Mouse (Mus musculus) MEL (cell line): Measurements from ENCODE around the gene Itgb6. TPM values are rescaled to one million over a fixed set of nuclear protein-coding genes. Genes with fewer than 3 reads are reported as not detected.

ENCODE experiments used
- DNase-seq: peaks from one replicate; pipeline ENCODE4 v3.0.0; 2011; ENCODE audit warnings: low read depth, low spot score
- H3K27ac ChIP-seq: 2 replicates; pipeline ENCODE4 v1.5.1; 2012; ENCODE audit warnings: low read depth, mild to moderate bottlenecking, control low read depth, low read length, moderate library complexity; ENCODE audit not compliant: control insufficient read depth
- H3K27me3 ChIP-seq, 2 experiments: fragments of 150-350 bp in 1 of 2; sonication (generic) in 1 of 2; 2 replicates each; pipeline ENCODE4 v1.6.1; 2012; ENCODE audit warnings: low read length in 2 of 2, mild to moderate bottlenecking in 2 of 2, improper control_type of control experiment in 1 of 2, moderate library complexity in 1 of 2; ENCODE audit not compliant: insufficient read depth in 2 of 2, control insufficient read depth in 1 of 2
- H3K36me3 ChIP-seq, 2 experiments: 2 replicates each; pipeline ENCODE4 v1.6.1; 2012 to 2014; ENCODE audit warnings: low read length in 2 of 2, improper control_type of control experiment in 1 of 2, inconsistent platforms in 1 of 2, mild to moderate bottlenecking in 1 of 2; ENCODE audit not compliant: insufficient read depth in 2 of 2, control insufficient read depth in 1 of 2
- H3K4me1 ChIP-seq, 2 experiments: fragments of 150-350 bp in 1 of 2; sonication (generic) in 1 of 2; 2 replicates each; pipeline ENCODE4 v1.6.1; 2012; ENCODE audit warnings: low read length in 2 of 2, improper control_type of control experiment in 1 of 2, mild to moderate bottlenecking in 1 of 2; ENCODE audit not compliant: insufficient read depth in 2 of 2, control insufficient read depth in 1 of 2
- H3K4me3 ChIP-seq, 2 experiments: fragments of 150-350 bp in 1 of 2; sonication (generic) in 1 of 2; 2 replicates each; pipeline ENCODE4 v1.5.1; 2012; ENCODE audit warnings: low read depth in 2 of 2, low read length in 2 of 2, mild to moderate bottlenecking in 2 of 2, moderate library complexity in 2 of 2, control low read depth in 1 of 2, improper control_type of control experiment in 1 of 2; ENCODE audit not compliant: control insufficient read depth in 1 of 2, insufficient read depth in 1 of 2
- H3K79me2 ChIP-seq: 2 replicates; pipeline ENCODE4 v1.6.1; 2012; ENCODE audit warnings: mild to moderate bottlenecking, low read length, moderate library complexity; ENCODE audit not compliant: control insufficient read depth, poor library complexity, insufficient read depth
- H3K9ac ChIP-seq: 2 replicates; pipeline ENCODE4 v1.6.1; 2012; ENCODE audit warnings: low read depth, mild to moderate bottlenecking, control low read depth, low read length, moderate library complexity; ENCODE audit not compliant: control insufficient read depth, poor library complexity, severe bottlenecking
- H3K9me3 ChIP-seq: fragments of 150-350 bp; sonication (generic); replicated peaks from 2 replicates; pipeline ENCODE4 v1.6.1; 2012; ENCODE audit warnings: mild to moderate bottlenecking, low read length, improper control_type of control experiment, moderate library complexity; ENCODE audit not compliant: insufficient read depth
- CHD1 ChIP-seq: IDR thresholded peaks from 2 replicates; pipeline ENCODE4 v1.6.1; 2012; ENCODE audit warnings: low read depth, mild to moderate bottlenecking, inconsistent platforms, low read length, improper control_type of control experiment
- CHD2 ChIP-seq: IDR thresholded peaks from 2 replicates; pipeline ENCODE4 v1.6.1; 2011; ENCODE audit warnings: low read length, improper control_type of control experiment
- EP300 ChIP-seq, 2 experiments: IDR thresholded peaks; 2 replicates each; pipeline ENCODE4 v1.6.1; 2011; ENCODE audit warnings: improper control_type of control experiment in 2 of 2, low read length in 2 of 2, low read depth in 1 of 2, mild to moderate bottlenecking in 1 of 2
- ETS1 ChIP-seq: IDR thresholded peaks from 2 replicates; pipeline ENCODE4 v1.6.1; 2012; ENCODE audit warnings: low read depth, mild to moderate bottlenecking, inconsistent platforms, low read length, improper control_type of control experiment, moderate library complexity
- MAX ChIP-seq: IDR thresholded peaks from 2 replicates; pipeline ENCODE4 v1.6.1; 2011; ENCODE audit warnings: low read length, improper control_type of control experiment
- MAZ ChIP-seq: IDR thresholded peaks from 2 replicates; pipeline ENCODE4 v1.6.1; 2012; ENCODE audit warnings: low read depth, mild to moderate bottlenecking, inconsistent platforms, low read length, improper control_type of control experiment
- MEF2A ChIP-seq: IDR thresholded peaks from 2 replicates; pipeline ENCODE4 v1.6.1; 2014; ENCODE audit warnings: low read depth, mild to moderate bottlenecking, inconsistent platforms, low read length, improper control_type of control experiment; ENCODE audit not compliant: poor library complexity, insufficient replicate concordance, severe bottlenecking; ENCODE audit errors: extremely low read depth
- MXI1 ChIP-seq: IDR thresholded peaks from 2 replicates; pipeline ENCODE4 v1.6.1; 2011; ENCODE audit warnings: mild to moderate bottlenecking, low read depth, low read length, improper control_type of control experiment
- POLR2AphosphoS2 ChIP-seq: IDR thresholded peaks from 2 replicates; pipeline ENCODE4 v1.6.1; 2011; ENCODE audit warnings: low read length, improper control_type of control experiment
- POLR2AphosphoS5 ChIP-seq: IDR thresholded peaks from 2 replicates; pipeline ENCODE4 v1.6.1; 2012; ENCODE audit warnings: low read depth, borderline replicate concordance, mild to moderate bottlenecking, inconsistent platforms, low read length, moderate library complexity, mixed read lengths
- RAD21 ChIP-seq: IDR thresholded peaks from 2 replicates; pipeline ENCODE4 v1.6.1; 2011; ENCODE audit warnings: mild to moderate bottlenecking, low read depth, low read length, improper control_type of control experiment
- SIN3A ChIP-seq: IDR thresholded peaks from 2 replicates; pipeline ENCODE4 v1.6.1; 2012; ENCODE audit warnings: low read length, improper control_type of control experiment, inconsistent platforms
- TAL1 ChIP-seq: IDR thresholded peaks from 2 replicates; pipeline ENCODE4 v1.6.1; 2012; ENCODE audit warnings: mild to moderate bottlenecking, inconsistent platforms, low read length, moderate library complexity, mixed read lengths
- TBP ChIP-seq: IDR thresholded peaks from 2 replicates; pipeline ENCODE4 v1.8.0; 2011; ENCODE audit warnings: low read depth, low read length, improper control_type of control experiment
- TCF12 ChIP-seq: IDR thresholded peaks from 2 replicates; pipeline ENCODE4 v1.6.1; 2014; ENCODE audit warnings: low read depth, mild to moderate bottlenecking, inconsistent platforms, low read length, improper control_type of control experiment, moderate library complexity
- USF1 ChIP-seq: IDR thresholded peaks from 2 replicates; pipeline ENCODE4 v1.6.1; 2014; ENCODE audit warnings: low read depth, mild to moderate bottlenecking, inconsistent platforms, low read length, improper control_type of control experiment, moderate library complexity
- ZKSCAN1 ChIP-seq: IDR thresholded peaks from 2 replicates; pipeline ENCODE4 v1.6.1; 2012; ENCODE audit warnings: low read depth, mild to moderate bottlenecking, inconsistent platforms, low read length, improper control_type of control experiment, moderate library complexity
- ZMIZ1 ChIP-seq: IDR thresholded peaks from 2 replicates; pipeline ENCODE4 v1.6.1; 2012; ENCODE audit warnings: low read depth, mild to moderate bottlenecking, inconsistent platforms, low read length, improper control_type of control experiment, moderate library complexity
- ZNF384 ChIP-seq: IDR thresholded peaks from 2 replicates; pipeline ENCODE4 v1.6.1; 2012; ENCODE audit warnings: low read depth, mild to moderate bottlenecking, inconsistent platforms, low read length, improper control_type of control experiment
- polyA plus RNA-seq, 2 experiments: library from polyadenylated mRNA; stranded (reverse) in 1 of 2; unstranded in 1 of 2; fragments of >175 nt in 1 of 2; fragments of >200 nt in 1 of 2; gene quantifications; 2 replicates each; pipeline versions ENCODE4 v1.2.1 to v1.2.4; 2012; ENCODE audit warnings: low replicate concordance in 2 of 2, low read depth in 1 of 2; ENCODE audit not compliant: insufficient read length in 2 of 2, insufficient read depth in 1 of 2, missing spikeins in 1 of 2
- total RNA-seq: library from RNA; depleted of rRNA; stranded (reverse); fragments of 300-350 nt; gene quantifications from 2 replicates; pipeline ENCODE4 v1.2.3, GENCODE M21; 2012

The Itgb6 gene
- total and polyA plus RNA-seq, 3 experiments, result not detected

- no peaks in the 10 kb centered on the region for H3K36me3 ChIP-seq
These were observed 62.5 kb downstream of the Itgb6 start for GRCm38 (mm10) chr2:60659993-60660392.

DNA sequence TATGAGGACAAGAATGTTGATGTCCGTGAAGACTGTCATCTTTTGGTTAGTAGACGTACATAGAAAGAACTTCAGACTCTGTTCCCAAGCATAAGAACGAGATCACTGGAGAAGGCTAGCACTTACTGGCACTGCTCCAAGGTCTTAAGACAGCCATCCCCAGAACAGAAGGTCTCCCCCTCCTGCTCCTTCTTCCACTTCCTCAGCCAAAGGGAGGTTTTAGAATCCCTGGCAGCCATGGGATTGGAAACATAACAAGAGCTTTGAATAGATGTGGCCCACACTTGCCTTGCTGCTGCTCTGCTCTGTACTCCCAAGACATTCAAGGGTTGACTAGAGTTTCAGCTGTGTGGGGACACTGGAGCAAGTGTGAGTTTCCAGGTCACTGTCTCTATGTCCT is 63.5 kb downstream of the Itgb6 start:
- no peak for DNase-seq
- Histone ChIP-seq H3K9me3 (no peaks in the 10 kb centered on the region), H3K4me1 (no peaks in the 10 kb centered on the region), H3K9ac (no peak overlapping the region), H3K79me2 (no peaks in the 10 kb centered on the region), H3K27me3 (no peaks in the 10 kb centered on the region), H3K4me3 (no peak overlapping the region), H3K36me3 (no peaks in the 10 kb centered on the region), H3K27ac (no peak overlapping the region)
- no peak for TF ChIP-seq TBP
- TF ChIP-seq CHD2, result no peak
- TF ChIP-seq USF1, result no peak
- TF ChIP-seq EP300 (IDR thresholded peaks at IDR 0.05; ENCODE audit: low read depth in 1 of 2, low read length in 2 of 2), result no peak
- TF ChIP-seq MAZ, result no peak
- no peak for TF ChIP-seq MAX
- TF ChIP-seq RAD21, result no peak
- TF ChIP-seq POLR2AphosphoS2, result no peak
- TF ChIP-seq ETS1, result no peak
- no peak for TF ChIP-seq CHD1
- TF ChIP-seq MXI1, result no peak
- TF ChIP-seq MEF2A, result no peak
- TF ChIP-seq ZNF384, result no peak
- no peak for TF ChIP-seq ZMIZ1
- no peak for TF ChIP-seq POLR2AphosphoS5
- no peak for TF ChIP-seq ZKSCAN1

More at GRCm38 (mm10) chr2:60659993-60660392, 62.5 kb downstream of the Itgb6 start:
- no peaks in the 10 kb centered on the region for H3K9me3 ChIP-seq
- no peak overlapping the region for H3K9ac ChIP-seq
- no peak overlapping the region for H3K4me3 ChIP-seq
- H3K27me3 ChIP-seq, result no peaks in the 10 kb centered on the region
- no peaks in the 10 kb centered on the region for H3K79me2 ChIP-seq
- no peak overlapping the region for H3K27ac ChIP-seq
- no peaks in the 10 kb centered on the region for H3K4me1 ChIP-seq
- DNase-seq, result no peak
- TF ChIP-seq TAL1, result no peak
- TF ChIP-seq SIN3A, result no peak
- TF ChIP-seq TCF12, result no peak
